Mouse (Mus musculus) olfactory bulb, adult 2 months (tissue): ENCODE measurements around the gene Rhoq. TPM values are rescaled to one million over a fixed set of nuclear protein-coding genes. Genes with fewer than 3 reads are reported as not detected.
A peak's percentile ranks its signal among the peaks of the same experiment; 100 is the strongest.

Source experiments
- H3K27ac ChIP-seq: fragments of 200-500 bp; 2 replicates; pipeline ENCODE4 v1.5.1; 2012; ENCODE audit warnings: low read depth, low read length; ENCODE audit not compliant: insufficient read depth
- H3K4me1 ChIP-seq: fragments of 200-500 bp; 2 replicates; pipeline ENCODE4 v1.6.1; 2012; ENCODE audit warnings: low read length; ENCODE audit not compliant: control insufficient read depth, insufficient read depth
- H3K4me3 ChIP-seq: fragments of 200-500 bp; 2 replicates; pipeline ENCODE4 v1.5.1; 2012; ENCODE audit warnings: mild to moderate bottlenecking, low read depth, low read length, moderate library complexity; ENCODE audit not compliant: insufficient read depth
- CTCF ChIP-seq: fragments of 200-500 bp; IDR thresholded peaks from 2 replicates; pipeline ENCODE4 v1.5.1; 2012; ENCODE audit warnings: low read depth, mild to moderate bottlenecking, low read length, moderate library complexity; ENCODE audit not compliant: insufficient read depth
- POLR2A ChIP-seq: fragments of 200-500 bp; IDR thresholded peaks from 2 replicates; pipeline ENCODE4 v1.6.1; 2012; ENCODE audit warnings: mild to moderate bottlenecking, low read depth, low read length, moderate library complexity; ENCODE audit not compliant: insufficient read depth
- WGBS: fragments of 180-500 bp; shearing (Covaris S2); methylation state at CpG from one replicate; pipeline ENCODE4 v1.1.7; 2018; 5-methylcytosine and 5-hydroxymethylcytosine counted together
- polyA plus RNA-seq: library from polyadenylated mRNA; stranded (reverse); fragments of >200 nt; gene quantifications from 2 replicates; pipeline ENCODE4 v1.2.4, GENCODE M21; 2012; ENCODE audit warnings: low replicate concordance; ENCODE audit not compliant: missing spikeins, insufficient read depth, insufficient read length

Rhoq gene
- polyA plus RNA-seq, 1 experiment, result not detected

DNA sequence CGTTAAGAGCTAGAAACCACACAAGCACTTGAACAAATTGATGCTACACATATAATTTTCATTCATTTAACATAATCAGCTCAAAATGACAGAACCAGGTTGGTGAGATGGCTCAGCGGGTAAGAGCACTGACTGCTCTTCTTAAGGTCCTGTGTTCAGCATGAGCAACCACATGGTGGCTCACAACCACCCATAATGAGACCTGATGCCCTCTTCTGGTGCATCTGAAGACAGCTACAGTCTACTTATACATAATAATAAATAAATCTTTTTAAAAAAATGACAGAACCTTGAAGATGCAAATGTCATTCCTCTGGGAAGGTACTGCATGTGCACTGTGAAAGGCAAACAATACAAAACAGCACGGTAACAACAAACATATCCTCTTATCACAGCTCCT lies 46.1 kb downstream of the Rhoq start:
- 84% methylated on average over 3 of the region's 3 CpGs for WGBS
- no peak for TF ChIP-seq POLR2A
- H3K4me3 ChIP-seq, result no peak overlapping the region
- peaks cover 12% of the 10 kb centered on the region for H3K4me1 ChIP-seq
- H3K27ac ChIP-seq, result no peak overlapping the region

DNA sequence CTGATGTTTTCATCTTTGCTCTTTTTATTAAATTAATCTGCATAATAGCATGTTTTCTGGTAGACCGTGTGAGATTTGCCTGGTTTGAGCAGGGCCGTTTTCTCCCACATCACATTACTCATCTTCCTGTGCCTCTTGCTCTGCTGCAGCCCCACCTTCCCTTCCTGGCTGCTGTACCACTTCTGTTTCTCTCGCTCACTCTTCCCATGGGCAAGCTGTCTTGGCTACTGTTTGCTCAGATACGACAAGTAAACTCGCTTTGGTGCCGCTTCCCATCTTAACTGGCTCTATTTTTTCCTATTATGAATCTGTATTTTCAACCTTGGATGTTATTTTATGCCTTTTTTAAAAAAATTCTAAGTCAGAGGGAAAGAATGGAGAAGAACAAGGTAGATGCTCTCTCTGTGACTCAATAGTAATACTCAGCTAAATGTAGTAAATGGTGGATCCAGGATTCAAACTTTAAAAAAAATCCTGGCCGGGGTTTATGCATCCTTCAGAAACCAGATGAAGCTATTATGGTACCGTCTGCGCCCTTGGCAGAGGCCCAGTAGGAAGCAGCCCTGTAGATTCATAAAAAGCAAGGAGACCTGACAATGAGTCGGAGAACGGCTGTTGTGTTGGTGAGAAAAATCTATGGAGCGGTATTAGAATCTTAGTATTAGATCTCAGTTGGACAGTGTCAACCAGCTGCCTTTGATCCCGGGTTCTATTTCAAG lies 48.6 kb downstream of the Rhoq start:
- Histone ChIP-seq H3K4me3 (no peak overlapping the region), H3K27ac (no peak overlapping the region), H3K4me1 (0 out of 2 replicates have a peak, but pooled peaks cover 2% of the 10 kb centered on the region)
- TF ChIP-seq POLR2A (no peak), CTCF (no peak)
- WGBS, result 35% methylated on average over 13 of the region's 13 CpGs

- no peak overlapping the region for H3K27ac ChIP-seq
- TF ChIP-seq POLR2A (no peak), CTCF (no peak)
- no peaks in the 10 kb centered on the region for H3K4me1 ChIP-seq
- WGBS, result 90% methylated on average over 5 of the region's 5 CpGs
- no peak overlapping the region for H3K4me3 ChIP-seq
These were observed 56.8 kb downstream of the Rhoq start for GRCm38 (mm10) chr17:87019692-87020091.

- Histone ChIP-seq H3K4me1 (no peaks in the 10 kb centered on the region), H3K4me3 (peak overlapping the region; percentile 72), H3K27ac (no peak overlapping the region)
- no peak for TF ChIP-seq CTCF
- 0 out of 2 replicates have a peak, but pooled peaks have one; percentile 4 for TF ChIP-seq POLR2A
- WGBS, result 1% methylated on average over 55 of the region's 55 CpGs
These were observed 61.8 kb downstream of the Rhoq start for GRCm38 (mm10) chr17:87024491-87025242.

GRCm38 (mm10) chr17:87025269-87025949 lies 62.5 kb downstream of the Rhoq start, which contains the start of the genes Pigf and Cript:
Pigf (minus strand) TSS chr17:87025406.
Cript (plus strand) TSS chr17:87025550.
- no peak for TF ChIP-seq CTCF
- TF ChIP-seq POLR2A, result peak; percentile 63
- peak within 1 kb of the TSS; percentile 72 for H3K4me3 ChIP-seq
- WGBS, result under 1% methylated on average over 43 of the region's 43 CpGs
- H3K4me1 ChIP-seq, result no peaks in the 10 kb centered on the region
- no peak within 1 kb of the TSS for H3K27ac ChIP-seq

- WGBS, result 53% methylated on average over 10 of the region's 10 CpGs
These were observed 73.5 kb downstream of the Rhoq start for GRCm38 (mm10) chr17:87036141-87037073.

GRCm38 (mm10) chr17:87038496-87038895 lies 75.6 kb downstream of the Rhoq start:
- TF ChIP-seq POLR2A, result no peak
- TF ChIP-seq CTCF, result no peak
- no peak overlapping the region for H3K4me3 ChIP-seq
- no peaks in the 10 kb centered on the region for H3K4me1 ChIP-seq
- WGBS, result 92% methylated on average over 5 of the region's 5 CpGs
- H3K27ac ChIP-seq, result no peak overlapping the region

More at GRCm38 (mm10) chr17:87036141-87037073, 73.5 kb downstream of the Rhoq start:
- no peak overlapping the region for H3K4me3 ChIP-seq
- no peaks in the 10 kb centered on the region for H3K4me1 ChIP-seq
- TF ChIP-seq CTCF (no peak), POLR2A (no peak)
- no peak overlapping the region for H3K27ac ChIP-seq

DNA sequence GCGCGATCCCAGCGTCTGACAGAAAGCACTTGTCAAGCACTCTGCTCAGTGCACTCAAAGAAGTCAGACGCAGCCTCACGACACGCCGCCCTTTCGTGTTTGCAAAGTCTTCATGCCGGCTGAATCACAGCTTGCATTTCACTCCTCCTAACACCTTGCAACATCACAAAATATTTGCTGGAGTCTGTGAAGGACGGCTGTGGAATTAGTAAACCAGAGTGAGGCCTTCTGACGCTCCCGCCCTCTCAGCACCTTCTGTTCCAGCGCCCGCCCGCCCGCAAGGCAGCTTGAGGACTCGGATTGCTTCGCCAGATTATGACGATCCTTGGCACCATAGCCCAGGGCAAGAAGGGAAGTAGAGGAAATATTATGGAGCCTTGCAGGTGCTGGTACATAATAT lies 78.9 kb downstream of the Rhoq start:
- WGBS, result 77% methylated on average over 19 of the region's 19 CpGs
- TF ChIP-seq CTCF, result no peak
- TF ChIP-seq POLR2A, result no peak
- H3K27ac ChIP-seq, result no peak overlapping the region

More for the DNA sequence above, 78.9 kb downstream of the Rhoq start:
- no peaks in the 10 kb centered on the region for H3K4me1 ChIP-seq
- H3K4me3 ChIP-seq, result no peak overlapping the region
